9 mouse cellular contexts compared by ENCODE assay signal in the genomic region with DNA sequence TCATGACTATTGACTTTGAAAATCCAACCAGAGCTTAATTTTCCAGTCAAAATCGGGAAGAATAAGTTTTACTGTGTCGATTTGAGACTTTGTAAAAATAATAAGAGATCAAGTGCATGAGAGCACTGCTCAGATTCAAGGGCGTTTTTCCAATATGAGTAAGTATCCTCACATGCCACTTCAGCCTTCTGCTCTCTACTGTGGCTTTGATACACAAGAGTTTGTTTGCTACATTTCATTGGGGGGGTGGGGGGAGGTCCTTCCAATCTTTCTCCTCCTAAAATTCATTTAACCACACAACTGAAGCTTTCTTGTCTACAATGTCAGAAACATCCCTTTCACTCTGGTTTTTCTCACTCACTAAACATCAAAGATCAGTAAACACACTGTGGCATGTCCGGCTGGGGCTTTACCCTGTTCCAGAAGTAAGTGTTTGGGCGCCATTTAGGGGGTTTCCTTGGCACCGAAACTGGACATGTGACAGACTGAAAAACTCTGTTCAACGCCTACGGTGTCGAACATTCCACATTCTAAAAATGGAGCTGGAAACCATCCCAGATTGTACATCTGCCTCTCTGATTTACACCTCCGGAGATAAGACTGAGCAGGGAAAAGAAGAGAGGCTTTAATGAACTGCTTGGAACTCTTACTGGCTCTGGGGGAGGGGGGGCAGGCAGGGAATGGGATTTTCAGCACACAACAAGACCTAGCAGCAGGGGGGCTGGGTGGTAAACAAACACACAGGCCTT.
DNase-seq lines count a peak whose midpoint lies in the region; ATAC-seq and TF ChIP-seq lines count a peak whose summit lies in the region.
"Had no signal": no experiment of that assay in that cellular context is flagged by ENCODE, and none has a peak within 500 bp of the region (broad histone marks: within the 10 kb centered on the region; RNA-seq: fewer than 3 reads in every experiment).

No protein-coding gene starts in this region.

- H3K27me3 ChIP-seq in kidney, embryonic 15.5 days = no peaks in the 10 kb centered on the region
- H3K27me3 ChIP-seq in heart, embryonic 12.5 days (replicated peaks) = no peaks in the 10 kb centered on the region
- no peaks in the 10 kb centered on the region for H3K27me3 ChIP-seq in liver, postnatal 0 days (ENCODE audit: insufficient read depth, low read length)

- no peak for DNase-seq in kidney, adult 11 months
- peak; percentile 88 for DNase-seq in brain, adult 2 months (ENCODE audit: low read depth, low spot score)
- DNase-seq in left cerebral cortex, postnatal 14 days (ENCODE audit: low spot score in 2 of 2) = peak; percentile 74 to 83
- DNase-seq in liver, postnatal 0 days = no peak
- no peak for DNase-seq in thymus, adult 18-20 months
- no peak for DNase-seq in kidney, adult 18-20 months

- no peak for TF ChIP-seq CTCF in liver, postnatal 0 days (IDR thresholded peaks at IDR 0.05; ENCODE audit: low read depth)

- no peak overlapping the region for H3K27ac ChIP-seq in kidney, embryonic 15.5 days
- H3K27ac ChIP-seq in heart, embryonic 12.5 days (ENCODE audit: poor library complexity, severe bottlenecking) = 0 out of 2 replicates have a peak overlapping the region, but pooled peaks have one; percentile 32
- H3K27ac ChIP-seq in liver, postnatal 0 days (ENCODE audit: low read depth) = no peak overlapping the region

- no peak for TF ChIP-seq EP300 in liver, postnatal 0 days (IDR thresholded peaks at IDR 0.05; ENCODE audit: low read depth)

- WGBS in kidney, embryonic 15.5 days = 52% methylated on average over 10 of the region's 10 CpGs
- WGBS in heart, embryonic 12.5 days = 35% methylated on average over 10 of the region's 10 CpGs
- WGBS in liver, postnatal 0 days (ENCODE audit: insufficient replicate concordance) = 64% methylated on average over 10 of the region's 10 CpGs

- H3K9ac ChIP-seq in kidney, embryonic 15.5 days = no peak overlapping the region
- no peak overlapping the region for H3K9ac ChIP-seq in heart, embryonic 12.5 days
- H3K9ac ChIP-seq in liver, postnatal 0 days (replicated peaks) = no peak overlapping the region

- H3K36me3 ChIP-seq in kidney, embryonic 15.5 days = no peaks in the 10 kb centered on the region
- H3K36me3 ChIP-seq in heart, embryonic 12.5 days = no peaks in the 10 kb centered on the region
- H3K36me3 ChIP-seq in liver, postnatal 0 days (replicated peaks; ENCODE audit: insufficient read depth, low read length) = no peaks in the 10 kb centered on the region

- ATAC-seq in kidney, embryonic 15.5 days (replicated peaks; ENCODE audit: low FRiP score) = peak; percentile 54; the same call in 1 of the 2 replicates
- ATAC-seq in heart, embryonic 12.5 days (ENCODE audit: insufficient number of reproducible peaks, low FRiP score) = peak; percentile 48; the same call in 1 of the 2 replicates
- ATAC-seq in liver, postnatal 0 days = no peak
- ATAC-seq: Patski had no signal

- H3K4me1 ChIP-seq in kidney, embryonic 15.5 days = peaks cover 7% of the 10 kb centered on the region; the same call in 1 of the 2 replicates
- H3K4me1 ChIP-seq in heart, embryonic 12.5 days (replicated peaks) = peaks cover 15% of the 10 kb centered on the region
- no peaks in the 10 kb centered on the region for H3K4me1 ChIP-seq in liver, postnatal 0 days (ENCODE audit: insufficient read depth)

- no peaks in the 10 kb centered on the region for H3K9me3 ChIP-seq in kidney, embryonic 15.5 days (replicated peaks)
- H3K9me3 ChIP-seq in heart, embryonic 12.5 days (replicated peaks) = no peaks in the 10 kb centered on the region
- H3K9me3 ChIP-seq in liver, postnatal 0 days (ENCODE audit: low read length) = no peaks in the 10 kb centered on the region

- intact Hi-C loops in left cerebral cortex, postnatal 14 days (cut with DNase I) = loop anchor here (10.0 kb wide), 2 partner anchors 270 to 810 kb away; a partner anchor contains a TSS

- no peak overlapping the region for H3K4me3 ChIP-seq in kidney, embryonic 15.5 days (replicated peaks)
- no peak overlapping the region for H3K4me3 ChIP-seq in heart, embryonic 12.5 days
- no peak overlapping the region for H3K4me3 ChIP-seq in liver, postnatal 0 days (ENCODE audit: low read depth, low read length)

- no peak overlapping the region for H3K4me2 ChIP-seq in kidney, embryonic 15.5 days
- H3K4me2 ChIP-seq in heart, embryonic 12.5 days = peak overlapping the region; percentile 45
- no peak overlapping the region for H3K4me2 ChIP-seq in liver, postnatal 0 days (ENCODE audit: low read depth, low read length)

Comparison
In these comparisons a context has a peak if more than half of its experiments do, and no peak if none do; other contexts are left out.
1. DNase-seq: peak in brain, adult 2 months (single experiment) and left cerebral cortex, postnatal 14 days (2 of 2); none in kidney, adult 11 months (single experiment), liver, postnatal 0 days (single experiment), thymus, adult 18-20 months (0 of 2) and kidney, adult 18-20 months (single experiment).